Mouse (Mus musculus): Measurements from ENCODE around the gene Gzmk.

DNA sequence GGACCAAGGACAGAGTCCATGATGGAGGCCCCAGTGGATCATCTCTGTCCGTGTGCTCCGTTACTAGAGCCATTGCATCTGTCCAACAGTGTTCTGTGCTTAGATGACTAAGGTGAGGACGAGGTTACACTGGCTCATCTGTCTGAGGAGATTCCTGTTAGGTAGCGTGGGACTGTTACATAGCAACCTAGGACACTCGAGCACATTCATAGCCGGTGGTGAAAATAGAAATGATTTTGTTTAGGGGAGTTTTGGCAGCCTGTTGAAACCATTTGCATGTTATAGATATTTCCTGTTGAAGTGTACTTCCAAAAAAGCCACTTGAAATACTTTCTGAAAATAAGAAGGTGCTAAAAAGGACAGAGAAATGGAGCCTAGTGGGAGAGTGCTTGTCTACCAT is 51.5 kb downstream of the Gzmk start:
- no peak for TF ChIP-seq TAL1 (IDR thresholded peaks at IDR 0.05; ENCODE audit: low read length)
- TF ChIP-seq SMC3 (IDR thresholded peaks at IDR 0.05; ENCODE audit: low read depth, low read length) = no peak
- no peak for TF ChIP-seq POLR2A (IDR thresholded peaks at IDR 0.05; ENCODE audit: control insufficient read depth in 1 of 2, insufficient read depth in 1 of 2, low read depth in 1 of 2, low read length in 2 of 2, poor library complexity in 1 of 2)
- no peak for TF ChIP-seq SIN3A (IDR thresholded peaks at IDR 0.05; ENCODE audit: low read length)
- TF ChIP-seq MAX (IDR thresholded peaks at IDR 0.05; ENCODE audit: low read length) = no peak
- no peak for TF ChIP-seq HCFC1 (IDR thresholded peaks at IDR 0.05; ENCODE audit: low read depth, low read length)
- no peak for TF ChIP-seq NRF1 (IDR thresholded peaks at IDR 0.05; ENCODE audit: insufficient read depth, low read depth, low read length, poor library complexity, severe bottlenecking)
- no peak for TF ChIP-seq MAFK (IDR thresholded peaks at IDR 0.05; ENCODE audit: borderline replicate concordance, low read depth, low read length)
- no peak for TF ChIP-seq ETS1 (IDR thresholded peaks at IDR 0.05; ENCODE audit: low read depth, low read length)
- TF ChIP-seq TCF12 (IDR thresholded peaks at IDR 0.05; ENCODE audit: low read depth, low read length) = no peak
- TF ChIP-seq CTCF (IDR thresholded peaks at IDR 0.05 in 2 of 3, conservative IDR thresholded peaks at IDR 0.05 in 1 of 3; ENCODE audit: control insufficient read depth in 1 of 3, insufficient read depth in 1 of 3, low read depth in 2 of 3, low read length in 3 of 3, poor library complexity in 1 of 3, severe bottlenecking in 1 of 3) = no peak
